Mouse (Mus musculus) gastrocnemius, postnatal 14 days (tissue): ENCODE results near the gene Lamtor2. TPM values are rescaled to one million over a fixed set of nuclear protein-coding genes. Genes with fewer than 3 reads are reported as not detected.

Experiments
- DNase-seq: peaks from one replicate; pipeline ENCODE4 v3.0.0; 2021; ENCODE audit warnings: mixed read lengths
- intact Hi-C: fragments of 180-260 bp; cut with DNase I; formaldehyde crosslinking; loops from one replicate; pipeline ENCODE4 v1.15.1; 2025; ENCODE audit warnings: low total_unique reads
- microRNA-seq, 2 experiments: library from miRNA; unstranded; fragments of <30 nt; microRNA quantifications; one replicate each; pipeline ENCODE4 v1.2.0; 2021
- total RNA-seq, 2 experiments: library from RNA; stranded (reverse); gene quantifications; 2 replicates each; pipeline ENCODE4 v1.2.3; 2021

Lamtor2 gene
- total RNA-seq, 2 experiments from 2014 or later = 78.3 to 80.4 TPM

DNA sequence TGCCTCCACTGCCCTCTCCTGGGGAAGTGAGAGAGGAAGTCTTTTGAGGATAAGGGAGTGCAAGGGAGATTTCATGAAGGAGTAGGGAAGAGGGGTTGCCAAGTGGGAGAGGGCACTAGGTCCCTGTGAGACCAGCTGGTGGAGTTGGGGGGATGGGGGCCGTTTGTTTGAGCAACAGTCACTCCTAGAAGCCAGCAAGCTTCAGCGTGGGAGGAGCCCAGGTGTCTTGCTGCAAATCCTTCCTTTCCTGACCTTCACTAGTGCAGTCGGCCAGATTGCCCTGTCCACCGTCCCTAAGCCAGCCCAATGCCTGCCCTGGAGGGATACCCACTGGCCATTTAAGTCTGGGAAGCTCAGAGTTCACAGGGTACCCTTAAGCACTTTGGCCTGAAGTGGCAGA is 41.3 kb downstream of the Lamtor2 start:
- intact Hi-C loops = no loop called here
- no peak for DNase-seq

DNA sequence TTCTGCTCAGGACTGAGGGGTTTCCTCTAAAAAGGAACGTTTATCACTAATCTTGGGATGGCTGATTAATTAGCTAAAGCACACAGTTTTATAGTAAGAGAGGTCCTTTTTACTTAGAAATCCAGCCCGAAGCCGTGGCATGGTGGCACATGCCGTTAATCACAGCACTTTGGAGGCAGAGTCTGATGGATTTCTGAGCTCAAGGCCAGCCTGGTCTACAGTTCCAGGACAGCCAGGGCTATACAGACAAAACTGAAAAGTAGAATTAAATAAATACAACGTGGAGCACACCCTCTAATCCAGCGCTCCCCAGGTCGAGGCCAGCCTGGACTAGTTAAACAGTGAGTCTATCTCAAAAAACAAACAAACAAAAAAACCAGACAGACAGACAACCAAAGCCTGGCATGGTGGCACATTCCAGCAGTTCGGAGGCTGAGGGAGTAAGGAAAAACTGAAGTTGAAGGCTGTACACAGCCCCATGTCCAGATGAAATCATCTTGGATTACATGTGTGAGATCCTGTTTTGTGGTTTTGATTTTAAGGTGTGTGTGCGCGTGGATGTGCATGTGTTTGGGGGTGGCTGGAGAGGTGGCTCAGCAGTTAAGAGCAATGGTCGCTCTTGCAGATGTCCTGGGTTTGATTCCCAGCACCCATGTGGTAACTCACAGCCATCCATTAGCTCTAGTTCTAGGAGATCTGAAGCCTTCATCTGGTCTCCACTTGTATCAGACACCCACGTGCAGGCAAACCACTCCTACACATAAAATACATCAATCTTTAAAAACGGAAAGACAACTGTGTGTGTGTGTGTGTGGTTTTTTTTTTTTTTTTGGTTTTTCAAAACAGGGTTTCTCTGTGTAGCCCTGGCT is 42.2 kb downstream of the Lamtor2 start:
- intact Hi-C loops = no loop called here

DNA sequence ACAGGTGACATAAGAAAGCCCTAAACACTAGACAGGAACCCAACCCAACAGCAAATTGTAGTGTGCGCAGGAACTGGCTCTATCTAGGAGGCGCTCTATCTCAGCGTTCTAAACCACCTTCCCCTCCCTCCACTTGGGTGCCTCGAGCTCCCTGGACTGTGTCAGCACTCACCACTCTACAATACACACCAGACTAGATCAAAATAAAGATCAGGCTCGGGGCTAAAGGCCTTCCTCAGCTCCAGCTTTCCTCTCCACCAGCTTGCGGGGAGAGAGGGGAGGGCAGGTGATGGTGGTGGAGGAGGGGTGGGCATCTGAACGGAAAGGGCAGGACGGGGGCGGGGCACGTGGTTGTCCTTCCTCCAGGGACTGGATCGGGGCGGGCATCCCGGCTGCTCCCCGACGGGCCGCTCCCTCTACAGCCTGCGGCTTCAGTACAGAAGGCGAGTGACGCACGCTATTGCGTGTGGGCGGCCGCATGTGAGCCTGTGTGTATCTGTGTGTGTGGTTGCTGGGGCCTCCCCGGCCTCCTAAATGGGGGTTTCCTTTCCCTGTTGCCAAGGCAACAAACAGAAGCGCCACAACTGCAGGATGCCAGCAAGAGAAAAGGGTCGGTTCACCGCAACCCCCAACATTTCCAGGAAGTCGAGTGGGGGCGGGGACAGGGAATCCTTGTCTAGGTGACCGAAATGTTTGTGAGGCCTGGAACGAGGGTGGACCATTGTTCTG is 43.0 kb downstream of the Lamtor2 start, which contains the start of gene Lmna:
Lmna (minus strand) TSS at position 265 of the 729 bp plus-strand sequence.
- intact Hi-C loops = no loop called here
- peak; percentile 96 for DNase-seq

More for the DNA sequence above, 42.2 kb downstream of the Lamtor2 start:
- no peak for DNase-seq

DNA sequence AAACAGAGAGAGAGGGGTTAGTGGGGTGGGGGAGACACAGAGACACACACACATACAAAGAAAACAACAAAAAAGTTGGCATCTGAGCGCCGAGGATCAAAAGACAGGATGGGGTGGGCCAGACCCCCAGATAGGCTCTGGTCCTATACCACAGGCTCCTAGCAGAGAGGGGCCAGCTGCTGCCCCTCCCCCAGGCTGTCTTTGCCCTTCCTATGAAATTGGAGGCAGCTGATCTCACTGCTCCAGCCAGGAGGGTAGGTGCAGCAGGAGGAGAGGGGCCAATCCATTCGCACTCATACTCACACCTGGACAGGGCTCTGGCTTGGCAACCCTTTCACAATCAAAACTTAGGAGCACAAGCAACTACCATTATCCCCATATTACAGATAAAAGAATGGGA is 43.6 kb downstream of the Lamtor2 start:
- intact Hi-C loops = no loop called here
- no peak for DNase-seq

DNA sequence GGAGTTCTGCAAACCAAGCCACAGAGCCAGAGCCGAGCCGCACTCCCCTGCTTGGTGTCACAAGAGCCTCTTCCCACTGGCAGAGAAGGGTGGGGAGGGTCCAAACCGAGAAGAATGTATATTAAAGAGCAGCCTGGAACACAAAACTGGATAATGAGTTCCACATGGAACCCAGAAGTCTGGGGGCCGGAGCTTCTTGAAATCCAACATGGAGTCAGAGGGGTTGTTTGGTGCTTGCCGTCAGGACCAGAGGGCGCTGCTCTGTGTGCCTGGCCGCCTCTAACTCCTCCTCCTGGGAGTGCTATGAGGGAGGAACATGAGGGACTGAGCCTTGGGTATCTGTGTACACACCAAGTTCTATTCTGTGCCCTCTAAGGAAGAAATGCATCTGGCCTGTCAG is 47.1 kb downstream of the Lamtor2 start:
- DNase-seq = no peak
- intact Hi-C loops = no loop called here

DNA sequence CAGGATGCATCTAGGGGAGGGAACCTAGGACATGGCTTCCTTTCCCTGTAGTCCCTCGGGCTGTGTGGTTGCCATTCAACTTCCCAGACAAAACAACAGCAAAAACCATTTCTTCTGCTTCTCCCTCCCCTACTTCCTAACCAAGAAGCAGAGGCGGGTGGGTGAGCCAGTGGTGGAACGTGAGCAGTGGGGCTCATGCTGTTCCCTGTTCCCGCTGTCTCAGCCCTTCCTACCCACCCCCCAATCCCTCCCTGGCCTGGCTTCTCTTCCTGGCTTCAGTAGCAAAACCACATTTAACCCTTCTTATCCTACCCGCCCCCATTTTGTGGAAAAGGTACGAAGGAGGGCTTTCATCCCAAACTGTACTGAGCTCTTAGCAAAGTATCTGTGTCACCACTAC is 47.8 kb downstream of the Lamtor2 start:
- intact Hi-C loops = no loop called here

DNA sequence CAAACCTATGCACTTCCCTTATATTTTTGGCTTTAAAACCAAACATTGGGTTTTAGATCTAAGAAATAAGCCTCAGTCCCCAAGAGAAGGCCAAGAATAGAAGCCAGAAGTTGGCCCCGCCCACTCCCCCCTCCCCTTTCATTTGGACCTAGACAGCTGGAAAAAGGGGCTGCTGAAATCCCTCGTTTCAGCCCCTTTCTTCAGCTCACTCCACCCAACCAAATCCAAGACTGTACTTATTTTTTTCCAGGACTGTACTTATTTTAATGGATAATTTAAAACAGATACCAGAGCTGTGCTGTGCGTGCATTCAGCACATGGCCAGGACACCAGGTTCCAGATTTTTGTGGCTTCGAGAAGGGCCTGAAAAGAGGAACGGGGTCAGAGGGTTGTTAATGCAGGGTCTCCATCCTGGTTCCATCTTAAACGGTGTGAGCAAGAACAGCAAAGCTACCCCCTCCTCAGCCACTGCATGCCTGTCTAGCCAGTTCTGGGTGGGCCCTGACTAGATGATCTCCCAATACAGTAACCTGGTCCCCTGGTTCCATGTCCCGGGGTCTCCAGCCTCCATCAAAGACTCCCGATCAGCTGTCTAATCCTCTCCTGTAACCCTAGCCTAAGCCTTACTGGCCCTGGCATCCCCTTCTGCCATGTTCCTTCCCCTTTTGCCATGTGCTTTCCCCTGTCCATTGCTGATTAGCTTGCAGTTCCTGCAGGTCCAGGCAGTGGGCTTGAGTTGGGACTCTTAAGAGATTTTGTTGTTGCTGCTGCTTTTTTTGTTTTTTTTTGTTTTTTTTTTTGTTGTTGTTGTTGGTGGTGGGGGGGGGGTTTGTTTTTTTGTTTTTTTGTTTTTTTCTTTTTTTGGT is 48.8 kb downstream of the Lamtor2 start:
- intact Hi-C loops = no loop called here

More for the DNA sequence above, 47.8 kb downstream of the Lamtor2 start:
- DNase-seq = no peak

DNA sequence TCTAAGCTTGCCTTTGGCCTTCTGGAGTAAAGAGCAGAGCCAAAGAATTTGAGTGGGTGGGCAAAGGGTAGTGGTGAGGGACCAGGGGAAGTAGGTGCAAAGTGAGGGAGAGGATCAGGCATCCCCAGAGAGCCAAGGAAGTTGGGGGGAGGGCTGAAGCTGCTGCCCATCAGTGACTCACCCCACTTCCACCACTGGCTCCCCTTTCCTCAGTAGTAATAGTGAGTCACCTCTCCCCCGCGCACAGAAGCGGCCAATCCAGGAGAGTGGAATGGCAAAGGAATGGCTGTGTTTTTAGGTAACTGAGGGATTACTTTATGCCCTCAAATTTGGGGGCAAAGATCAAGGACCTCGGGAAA is 49.4 kb downstream of the Lamtor2 start:
- intact Hi-C loops = no loop called here
- peak; percentile 63 for DNase-seq

More for the DNA sequence above, 48.8 kb downstream of the Lamtor2 start:
- no peak for DNase-seq

DNA sequence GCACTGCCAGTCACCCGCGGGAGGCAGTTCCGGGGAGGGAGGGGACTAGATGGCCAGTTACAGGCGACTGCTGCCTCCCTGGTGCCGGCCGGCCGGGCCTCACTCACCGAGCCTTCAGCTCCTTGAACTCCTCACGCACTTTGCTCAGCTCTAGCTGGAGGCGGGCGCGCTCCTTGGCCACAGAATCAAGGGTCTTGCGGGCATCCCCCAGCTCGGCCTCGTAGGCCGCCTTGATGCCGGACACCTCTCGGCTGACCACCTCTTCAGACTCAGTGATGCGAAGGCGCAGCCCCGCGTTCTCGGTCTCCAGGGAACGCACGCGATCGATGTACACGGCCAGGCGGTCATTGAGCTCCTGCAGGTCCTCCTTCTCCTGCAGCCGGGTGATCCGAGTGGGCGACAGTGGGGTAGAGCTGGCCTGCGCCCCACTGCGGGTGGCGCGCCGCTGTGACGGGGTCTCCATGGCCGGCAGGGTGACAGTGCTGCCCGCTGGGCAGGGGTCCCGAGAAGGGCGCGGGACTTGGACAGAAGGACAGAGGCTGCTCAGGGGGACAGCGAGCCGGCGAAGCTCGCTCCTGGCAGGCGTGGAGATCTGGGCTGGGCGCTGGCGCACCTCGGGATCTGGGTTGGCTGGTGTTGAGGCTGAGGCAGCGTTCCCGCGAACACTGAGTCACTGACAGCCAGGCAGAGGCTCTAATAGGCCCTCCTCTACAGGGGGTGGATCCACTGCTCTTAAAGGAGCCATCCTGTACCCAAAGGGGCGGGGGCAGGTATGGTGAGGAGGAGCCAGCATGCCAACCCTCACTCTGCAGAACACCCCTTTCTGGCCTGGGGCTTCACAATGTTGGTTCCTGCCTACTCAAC is 50.0 kb downstream of the Lamtor2 start:
- peak; percentile 93 for DNase-seq
- intact Hi-C loops = no loop called here

DNA sequence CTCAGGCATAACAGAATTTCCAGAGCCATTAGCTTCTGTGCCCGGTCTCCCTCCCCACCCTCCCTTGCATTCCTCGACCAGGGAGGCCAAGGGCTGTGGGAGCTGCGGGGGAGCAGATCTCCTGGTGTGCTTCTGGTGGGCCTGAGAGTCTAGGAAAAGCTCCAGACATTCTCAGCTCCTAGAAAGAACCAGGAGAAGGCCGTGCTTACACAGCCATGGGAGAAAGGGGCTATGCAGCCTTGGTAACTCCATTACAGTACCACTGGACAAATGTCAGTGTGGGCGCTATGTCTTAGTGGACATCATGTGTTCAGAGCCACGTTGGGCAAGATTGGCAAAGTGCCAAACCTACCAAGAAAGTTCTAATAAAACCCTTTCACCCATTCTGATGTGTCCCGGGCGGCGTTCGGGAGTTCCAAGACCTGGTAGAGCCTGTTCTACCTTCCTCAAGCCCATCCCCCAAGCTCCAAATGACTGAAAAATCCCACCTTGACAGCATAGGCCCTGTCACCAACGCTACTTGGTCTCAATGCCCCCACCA is 50.8 kb downstream of the Lamtor2 start:
- no peak for DNase-seq
- intact Hi-C loops = no loop called here

DNA sequence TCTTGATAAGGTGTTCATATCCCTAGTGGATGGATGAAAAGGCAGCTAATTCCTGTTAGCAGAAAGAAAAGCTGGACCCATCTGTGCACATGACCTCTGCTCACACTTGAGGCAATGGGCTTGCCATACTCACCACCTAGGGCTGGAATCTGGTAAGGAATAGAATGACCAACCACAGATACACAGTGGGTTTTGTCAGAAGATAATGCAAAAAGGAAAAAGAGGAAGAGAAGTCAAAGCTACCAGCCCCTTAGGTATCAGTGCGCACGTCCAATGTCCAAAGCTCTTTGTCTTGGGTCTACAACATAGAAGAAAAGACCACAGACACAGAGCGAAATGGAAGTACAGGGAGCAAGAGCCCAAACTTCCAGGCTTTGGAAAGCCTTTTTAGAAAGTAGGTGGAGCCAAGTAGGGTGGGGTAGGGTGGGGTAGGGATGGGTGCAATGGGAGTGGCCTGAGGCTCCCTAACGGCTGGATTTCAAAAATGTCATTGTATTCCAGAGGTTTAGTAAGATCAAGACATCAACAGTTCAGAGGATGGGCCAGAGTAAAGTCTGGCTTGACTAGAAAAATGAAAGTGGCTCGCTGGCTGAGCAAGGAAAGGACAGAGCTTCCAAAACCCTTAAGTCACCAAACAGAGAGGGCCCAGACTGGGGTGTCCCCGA is 51.4 kb downstream of the Lamtor2 start:
- intact Hi-C loops = no loop called here
- no peak for DNase-seq

DNA sequence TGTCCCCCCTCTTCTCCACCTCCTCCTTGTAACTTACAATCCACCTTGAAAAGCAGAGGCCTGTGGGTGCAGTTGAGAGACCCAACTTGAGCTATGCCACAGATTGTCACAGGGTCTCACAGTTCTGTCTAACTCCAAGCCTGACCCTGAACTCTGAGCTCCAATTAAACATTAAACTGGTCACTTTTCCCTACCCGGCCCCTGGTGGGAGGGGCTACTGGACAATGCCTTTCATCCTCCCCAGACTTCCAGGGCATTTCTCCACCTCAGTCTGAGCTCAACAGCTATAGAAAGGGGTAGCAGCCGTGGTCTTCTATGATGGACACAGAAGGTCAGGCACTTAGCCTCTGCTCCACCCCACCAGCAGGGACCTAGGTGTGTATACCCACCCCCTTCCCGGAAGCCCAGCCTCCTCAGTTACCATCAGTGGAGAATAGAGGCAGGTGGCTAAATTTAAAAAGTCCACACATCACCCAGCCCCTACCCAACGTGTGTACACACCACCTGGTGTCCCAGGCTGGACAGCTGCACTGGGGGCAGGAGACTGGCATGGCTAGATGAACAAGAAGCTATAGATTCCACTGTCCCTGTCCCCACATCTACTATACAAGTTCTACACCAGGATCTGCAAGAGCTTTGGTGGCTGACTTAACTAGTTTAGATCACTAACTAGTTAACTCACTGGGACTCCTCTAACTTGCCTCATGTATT is 52.1 kb downstream of the Lamtor2 start:
- intact Hi-C loops = no loop called here
- no peak for DNase-seq

DNA sequence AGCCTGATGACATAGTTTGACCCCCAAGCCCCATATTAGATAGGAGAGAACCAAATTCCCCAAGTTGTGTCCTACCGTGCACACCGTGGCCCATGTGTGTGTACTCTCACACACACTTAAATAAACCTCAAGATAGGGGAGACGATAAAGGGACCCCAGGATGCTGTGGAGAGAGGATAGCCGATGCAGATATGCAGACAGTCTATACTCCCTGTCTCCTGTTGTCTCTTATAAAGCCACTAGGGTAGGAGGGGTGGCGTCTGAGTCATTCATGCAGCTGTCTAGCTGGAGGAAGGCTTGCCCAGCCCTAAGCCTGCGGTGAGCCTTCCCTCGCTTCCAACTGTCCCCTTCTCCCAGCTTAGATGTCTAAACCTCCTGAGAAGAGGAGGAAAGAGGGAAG is 52.8 kb downstream of the Lamtor2 start:
- intact Hi-C loops = no loop called here
- DNase-seq = no peak

Small RNA genes within 50 kb of the gene (microRNA-seq; reads per million reads assigned to microRNA genes)
- 0 reads per million in 2 experiments for gene Mir1905

Other genes with a start within 250 kb of the Lamtor2 start
- gene Glmp, start 228.1 kb downstream of the Lamtor2 start, total RNA-seq = 10 to 100 TPM; 50.4 to 52.3 TPM
- 1 to 10 TPM; 1.8 to 2.1 TPM for gene Tmem79, start 216.9 kb downstream of the Lamtor2 start, total RNA-seq
- gene Smg5, start 216.8 kb downstream of the Lamtor2 start, total RNA-seq = 10 to 100 TPM; 29.2 to 32.4 TPM
- 1 to 10 TPM in 1 of 2 experiments, under 1 TPM in 1; 0.22 to 1.5 TPM for gene Paqr6, start 188.5 kb downstream of the Lamtor2 start, total RNA-seq
- not detected for gene Bglap3, start 180.3 kb downstream of the Lamtor2 start, total RNA-seq
- gene Bglap2, start 174.4 kb downstream of the Lamtor2 start, total RNA-seq = not detected
- not detected for gene Bglap, start 168.6 kb downstream of the Lamtor2 start, total RNA-seq
- 10 to 100 TPM; 30.1 to 31.9 TPM for gene Pmf1, start 142.7 kb downstream of the Lamtor2 start, total RNA-seq
- gene Slc25a44, start 127.9 kb downstream of the Lamtor2 start, total RNA-seq = 10 to 100 TPM; 11.4 to 11.9 TPM
- 1 to 10 TPM; 2.1 to 2.2 TPM for gene Sema4a, start 91.9 kb downstream of the Lamtor2 start, total RNA-seq
- gene Lmna, start 43.1 kb downstream of the Lamtor2 start, total RNA-seq = 100 to 1,000 TPM; 125 to 161 TPM
- gene Mex3a, start 20.7 kb downstream of the Lamtor2 start, total RNA-seq = 1 to 10 TPM in 1 of 2 experiments, under 1 TPM in 1; 0.64 to 1.6 TPM
- gene Rab25, start 4.8 kb downstream of the Lamtor2 start, total RNA-seq = not detected
- gene Ubqln4, start 684 bp upstream of the Lamtor2 start, total RNA-seq = 10 to 100 TPM; 42.0 to 45.5 TPM
- 10 to 100 TPM; 80.7 to 98.2 TPM for gene Ssr2, start 22.8 kb upstream of the Lamtor2 start, total RNA-seq
- gene Arhgef2, start 52.9 kb upstream of the Lamtor2 start, total RNA-seq = 10 to 100 TPM; 42.5 to 48.1 TPM
- not detected for gene Rxfp4, start 100.1 kb upstream of the Lamtor2 start, total RNA-seq
- 10 to 100 TPM; 18.0 to 20.8 TPM for gene Khdc4, start 132.7 kb upstream of the Lamtor2 start, total RNA-seq
- gene Rit1, start 163.8 kb upstream of the Lamtor2 start, total RNA-seq = 10 to 100 TPM; 17.3 to 21.4 TPM
- gene Syt11, start 222.1 kb upstream of the Lamtor2 start, total RNA-seq = 1 to 10 TPM; 3.7 to 4.2 TPM